Mouse (Mus musculus) heart, adult 2 months (tissue): ENCODE measurements around the gene Lekr1.

Experiments
- CTCF ChIP-seq: fragments of 200-600 bp; IDR thresholded peaks from 2 replicates; pipeline ENCODE4 v1.8.1; 2022; ENCODE audit warnings: antibody characterized with exemption, mild to moderate bottlenecking, moderate library complexity
- EP300 ChIP-seq: fragments of 200-500 bp; IDR thresholded peaks from 2 replicates; pipeline ENCODE4 v1.6.1; 2011; ENCODE audit warnings: low read depth, low read length, control low read depth; ENCODE audit not compliant: insufficient read depth
- POLR2A ChIP-seq: fragments of 200-500 bp; IDR thresholded peaks from 2 replicates; pipeline ENCODE4 v1.6.1; 2011; ENCODE audit warnings: mild to moderate bottlenecking, low read depth, low read length, control low read depth; ENCODE audit not compliant: insufficient read depth

GRCm38 (mm10) chr3:65627707-65628028, 38.4 kb upstream of the Lekr1 start:
- TF ChIP-seq POLR2A (no peak), CTCF (no peak), EP300 (no peak)
